Mouse (Mus musculus) liver, embryonic 12.5 days (tissue): ENCODE measurements around the gene Wnt5a. TPM values are rescaled to one million over a fixed set of nuclear protein-coding genes. Genes with fewer than 3 reads are reported as not detected.

Source experiments
- ATAC-seq: fragments of 200-750 bp; cut with Nextera tagmentation; 2 replicates; pipeline ENCODE4 v1.8.0; 2017; ENCODE audit warnings: moderate number of reproducible peaks, mild to moderate bottlenecking, moderate library complexity
- H3K27ac ChIP-seq: fragments of 300-500 bp; sonication (generic); 2 replicates; pipeline ENCODE4 v1.5.1; 2016; ENCODE audit warnings: mild to moderate bottlenecking
- H3K27me3 ChIP-seq: fragments of 300-500 bp; sonication (generic); replicated peaks from 2 replicates; pipeline ENCODE4 v1.6.1; 2016; ENCODE audit warnings: mild to moderate bottlenecking, moderate library complexity
- H3K36me3 ChIP-seq: fragments of 300-500 bp; sonication (generic); 2 replicates; pipeline ENCODE4 v1.6.1; 2016; ENCODE audit warnings: mild to moderate bottlenecking, moderate library complexity
- H3K4me1 ChIP-seq: fragments of 300-500 bp; sonication (generic); 2 replicates; pipeline ENCODE4 v1.6.1; 2016
- H3K4me2 ChIP-seq: fragments of 300-500 bp; sonication (generic); 2 replicates; pipeline ENCODE4 v1.6.1; 2016; ENCODE audit warnings: mild to moderate bottlenecking, moderate library complexity
- H3K4me3 ChIP-seq: fragments of 300-500 bp; sonication (generic); 2 replicates; pipeline ENCODE4 v1.5.1; 2016; ENCODE audit warnings: mild to moderate bottlenecking, moderate library complexity
- H3K9ac ChIP-seq: fragments of 300-500 bp; sonication (generic); 2 replicates; pipeline ENCODE4 v1.6.1; 2016; ENCODE audit warnings: mild to moderate bottlenecking, moderate library complexity
- H3K9me3 ChIP-seq: fragments of 300-500 bp; sonication (generic); replicated peaks from 2 replicates; pipeline ENCODE4 v1.6.1; 2016; ENCODE audit warnings: mild to moderate bottlenecking, moderate library complexity
- whole genome bisulfite sequencing: fragments of 180-500 bp; shearing (Covaris S2); methylation state at CpG from one replicate; pipeline ENCODE4 v1.1.7; 2016; ENCODE audit not compliant: insufficient replicate concordance; 5-methylcytosine and 5-hydroxymethylcytosine counted together
- polyA plus RNA-seq: library from polyadenylated mRNA; unstranded; fragments of >200 nt; fragmentation: Nextera tagmentation; extraction: Ambion mirVana; gene quantifications from 2 replicates; pipeline ENCODE4 v1.2.1, GENCODE M21; 2016

Gene Wnt5a
- polyA plus RNA-seq, 1 experiment from 2014 or later, result 0.57 TPM

DNA sequence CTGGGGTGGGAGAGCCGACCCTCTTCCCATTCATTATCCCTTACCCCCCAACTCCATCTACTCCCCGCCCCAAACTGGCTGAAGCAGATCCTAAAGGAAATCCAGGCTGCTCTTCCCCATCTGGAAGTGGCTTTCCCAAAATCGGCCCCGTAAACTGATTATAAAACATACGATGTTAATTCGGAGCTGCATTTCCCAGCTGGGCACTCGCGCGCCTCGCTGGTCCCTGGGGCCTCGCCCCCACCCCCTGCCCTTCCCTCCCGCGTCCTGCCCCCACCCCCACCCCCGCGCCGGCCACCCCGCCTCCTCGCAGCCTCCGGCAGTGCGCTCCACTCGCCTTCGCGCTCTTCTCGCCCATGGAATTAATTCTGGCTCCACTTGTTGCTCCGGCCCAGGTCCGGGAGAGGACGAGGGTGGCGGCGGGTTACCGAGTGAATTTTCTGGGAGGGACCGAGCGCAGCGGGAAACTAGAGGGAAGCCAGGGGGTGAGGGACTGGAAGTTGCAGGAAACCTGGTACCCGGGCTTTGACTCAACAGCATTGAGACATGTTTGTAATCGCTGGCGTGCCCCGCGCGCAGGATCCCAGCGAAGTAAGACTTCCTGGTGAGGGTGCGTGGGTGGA, 6.6 kb downstream of the Wnt5a start:
- H3K36me3 ChIP-seq, result no peaks in the 10 kb centered on the region
- ATAC-seq, result no peak
- WGBS, result 2% methylated on average over 41 of the region's 41 CpGs
- H3K4me2 ChIP-seq, result peak overlapping the region; percentile 52
- 0 out of 2 replicates have a peak, but pooled peaks cover 3% of the 10 kb centered on the region for H3K4me1 ChIP-seq
- peaks cover 86% of the 10 kb centered on the region for H3K27me3 ChIP-seq
- no peak overlapping the region for H3K9ac ChIP-seq
- H3K4me3 ChIP-seq, result peak overlapping the region; percentile 27
- no peaks in the 10 kb centered on the region for H3K9me3 ChIP-seq
- H3K27ac ChIP-seq, result no peak overlapping the region

DNA sequence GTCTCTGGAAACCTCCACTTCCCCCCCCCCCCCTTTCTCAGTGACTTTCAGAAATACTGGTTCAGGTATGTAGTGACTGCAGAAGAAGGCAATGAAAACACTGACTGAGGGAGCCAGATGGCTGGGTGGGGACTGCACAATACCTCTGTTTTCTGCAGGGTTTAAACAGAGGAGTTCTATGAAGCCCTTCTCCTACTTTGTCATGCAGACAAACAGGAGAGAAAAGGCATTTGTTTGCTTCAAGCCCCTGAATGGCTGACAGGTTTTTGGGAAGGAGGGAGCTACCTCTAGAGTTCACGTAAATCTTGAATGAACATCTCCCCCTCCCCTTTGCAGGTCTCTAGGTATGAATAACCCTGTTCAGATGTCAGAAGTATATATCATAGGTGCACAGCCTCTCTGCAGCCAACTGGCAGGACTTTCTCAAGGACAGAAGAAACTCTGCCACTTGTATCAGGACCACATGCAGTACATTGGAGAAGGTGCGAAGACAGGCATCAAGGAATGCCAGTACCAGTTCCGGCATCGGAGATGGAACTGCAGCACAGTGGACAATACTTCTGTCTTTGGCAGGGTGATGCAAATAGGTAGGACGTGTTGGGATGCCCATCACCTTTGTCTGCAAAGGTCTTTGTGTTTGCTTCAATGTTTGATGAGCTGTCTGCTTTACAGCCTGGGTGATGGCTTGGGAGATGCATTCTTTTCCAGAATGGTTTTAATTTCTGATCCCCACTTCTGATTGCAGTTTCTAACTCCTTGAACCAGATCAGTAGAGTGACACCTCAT, 8.4 kb downstream of the Wnt5a start:
- Histone ChIP-seq H3K27ac (no peak overlapping the region), H3K4me1 (0 out of 2 replicates have a peak, but pooled peaks cover 3% of the 10 kb centered on the region), H3K9ac (no peak overlapping the region), H3K27me3 (peaks cover 67% of the 10 kb centered on the region), H3K9me3 (no peaks in the 10 kb centered on the region), H3K4me2 (no peak overlapping the region), H3K4me3 (no peak overlapping the region), H3K36me3 (no peaks in the 10 kb centered on the region)
- no peak for ATAC-seq
- 68% methylated on average over 5 of the region's 5 CpGs for WGBS

DNA sequence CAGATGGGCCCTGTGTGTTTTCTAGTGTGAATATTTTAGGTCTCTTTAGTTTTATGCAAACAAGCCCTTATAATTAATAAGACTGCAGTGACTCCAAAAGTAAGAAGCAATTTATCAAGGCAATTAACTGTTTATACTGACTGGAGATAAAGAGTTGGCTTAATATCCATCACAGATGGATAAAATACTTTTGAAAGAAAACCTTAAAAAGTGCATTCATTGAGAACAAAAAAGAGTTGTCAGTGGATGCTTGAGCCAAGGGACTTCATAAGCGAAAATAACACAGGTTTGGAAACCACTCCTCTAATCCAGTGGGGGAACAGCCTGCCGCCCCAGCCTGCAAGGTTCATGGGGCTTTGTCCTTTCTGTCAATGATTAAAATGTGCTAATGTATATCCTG, 9.6 kb downstream of the Wnt5a start:
- no peaks in the 10 kb centered on the region for H3K9me3 ChIP-seq
- no peak overlapping the region for H3K4me3 ChIP-seq
- no peak overlapping the region for H3K9ac ChIP-seq
- H3K4me1 ChIP-seq, result 0 out of 2 replicates have a peak, but pooled peaks cover 3% of the 10 kb centered on the region
- peaks cover 56% of the 10 kb centered on the region for H3K27me3 ChIP-seq
- H3K27ac ChIP-seq, result no peak overlapping the region
- no peak for ATAC-seq
- H3K36me3 ChIP-seq, result no peaks in the 10 kb centered on the region
- 36% methylated on average over 2 of the region's 2 CpGs for WGBS
- H3K4me2 ChIP-seq, result no peak overlapping the region

DNA sequence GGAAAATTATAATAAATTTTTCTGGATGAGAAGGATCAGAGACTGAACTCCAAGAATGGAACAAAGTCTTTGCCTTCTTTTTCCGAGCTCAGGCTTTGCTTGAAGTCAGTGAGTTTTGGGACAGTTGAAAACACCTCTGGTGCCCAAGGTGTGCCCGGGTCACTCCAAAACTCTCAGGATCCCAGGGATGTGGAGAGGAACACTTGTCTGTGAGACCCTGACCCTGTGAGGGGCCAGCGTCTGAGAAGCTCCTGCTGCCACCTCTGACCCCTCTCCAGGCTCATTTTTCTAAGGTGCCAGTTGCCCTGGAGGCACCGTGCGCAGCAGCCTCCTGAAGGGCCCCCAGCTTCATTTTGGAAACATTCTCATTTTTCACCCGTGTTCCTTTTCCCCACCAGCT, 10.8 kb downstream of the Wnt5a start:
- peaks cover 44% of the 10 kb centered on the region for H3K27me3 ChIP-seq
- no peak overlapping the region for H3K9ac ChIP-seq
- ATAC-seq, result no peak
- no peaks in the 10 kb centered on the region for H3K9me3 ChIP-seq
- WGBS, result 55% methylated on average over 6 of the region's 6 CpGs
- 0 out of 2 replicates have a peak, but pooled peaks cover 3% of the 10 kb centered on the region for H3K4me1 ChIP-seq
- no peak overlapping the region for H3K4me2 ChIP-seq
- H3K27ac ChIP-seq, result no peak overlapping the region
- H3K4me3 ChIP-seq, result no peak overlapping the region
- H3K36me3 ChIP-seq, result no peaks in the 10 kb centered on the region

DNA sequence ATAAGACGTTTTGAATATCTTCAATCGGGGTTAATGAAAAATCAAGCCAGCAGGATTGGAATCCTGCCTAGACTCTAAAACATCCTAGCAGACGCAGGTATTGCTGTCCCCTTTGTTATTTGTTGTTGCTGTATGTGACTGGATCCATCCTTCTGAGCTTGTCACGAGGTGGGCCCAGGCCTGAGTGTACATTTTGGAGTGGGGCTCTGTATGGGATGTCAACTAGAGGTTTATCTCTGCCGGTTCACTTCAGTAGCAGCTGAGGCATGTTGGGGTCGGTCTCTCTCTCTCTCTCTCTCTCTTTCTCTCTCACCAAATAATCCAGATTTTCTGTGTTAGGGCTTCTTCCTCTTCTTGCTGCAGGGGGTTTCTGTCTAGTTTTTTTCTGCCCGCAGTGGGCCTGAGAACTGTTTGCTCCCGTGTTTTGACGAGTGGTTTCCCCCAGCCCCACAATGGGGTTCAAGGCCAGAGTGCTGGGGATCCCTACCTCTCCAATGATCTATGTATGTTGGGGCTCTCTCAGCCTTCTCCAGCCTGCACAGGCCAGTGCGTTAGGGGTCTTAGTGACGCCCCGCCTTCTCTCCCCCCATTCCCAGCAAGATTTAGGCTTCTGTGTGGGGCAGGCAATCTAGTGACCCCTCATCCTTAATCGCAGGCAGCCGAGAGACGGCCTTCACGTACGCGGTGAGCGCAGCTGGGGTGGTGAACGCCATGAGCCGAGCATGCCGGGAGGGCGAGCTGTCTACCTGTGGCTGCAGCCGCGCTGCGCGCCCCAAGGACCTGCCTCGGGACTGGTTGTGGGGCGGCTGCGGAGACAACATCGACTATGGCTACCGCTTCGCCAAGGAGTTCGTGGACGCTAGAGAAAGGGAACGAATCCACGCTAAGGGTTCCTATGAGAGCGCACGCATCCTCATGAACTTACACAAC, 13.3 kb downstream of the Wnt5a start:
- H3K4me3 ChIP-seq, result no peak overlapping the region
- no peak overlapping the region for H3K27ac ChIP-seq
- H3K27me3 ChIP-seq, result peaks cover 18% of the 10 kb centered on the region
- ATAC-seq, result no peak
- H3K4me1 ChIP-seq, result no peaks in the 10 kb centered on the region
- H3K9ac ChIP-seq, result no peak overlapping the region
- no peaks in the 10 kb centered on the region for H3K36me3 ChIP-seq
- WGBS, result 64% methylated on average over 39 of the region's 39 CpGs
- no peak overlapping the region for H3K4me2 ChIP-seq
- H3K9me3 ChIP-seq, result no peaks in the 10 kb centered on the region

DNA sequence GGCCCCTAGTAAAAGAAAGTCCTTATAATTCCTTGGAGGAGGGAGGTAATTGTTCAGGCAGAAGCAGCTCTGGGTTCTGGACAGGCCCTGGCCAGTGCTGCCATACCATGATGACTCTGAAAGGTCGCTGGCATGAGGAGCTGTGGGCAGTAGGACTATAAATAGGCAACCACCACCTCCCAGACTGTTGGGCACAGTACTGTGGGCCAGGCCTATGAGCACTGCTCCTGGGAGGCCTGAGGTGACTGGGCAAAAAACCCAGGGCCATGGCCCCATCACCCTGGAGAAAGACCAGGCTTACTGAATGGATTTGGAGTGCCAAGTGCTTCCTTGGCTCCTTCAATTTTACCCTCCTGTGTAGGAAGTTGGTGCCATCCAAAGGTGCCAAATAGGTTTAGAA, 16.6 kb downstream of the Wnt5a start:
- no peaks in the 10 kb centered on the region for H3K27me3 ChIP-seq
- no peaks in the 10 kb centered on the region for H3K36me3 ChIP-seq

DNA sequence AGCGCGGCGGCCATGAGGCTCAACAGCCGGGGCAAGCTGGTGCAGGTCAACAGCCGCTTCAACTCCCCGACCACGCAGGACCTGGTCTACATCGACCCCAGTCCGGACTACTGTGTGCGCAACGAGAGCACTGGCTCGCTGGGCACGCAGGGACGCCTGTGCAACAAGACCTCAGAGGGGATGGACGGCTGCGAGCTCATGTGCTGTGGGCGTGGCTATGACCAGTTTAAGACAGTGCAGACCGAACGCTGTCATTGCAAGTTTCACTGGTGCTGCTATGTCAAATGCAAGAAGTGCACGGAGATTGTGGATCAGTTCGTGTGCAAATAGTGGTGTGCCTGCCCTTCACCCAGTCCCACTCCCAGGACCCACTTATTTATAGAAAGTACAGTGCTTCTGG, 18.1 kb downstream of the Wnt5a start:
- Histone ChIP-seq H3K4me1 (no peaks in the 10 kb centered on the region), H3K27ac (no peak overlapping the region), H3K4me3 (no peak overlapping the region), H3K9me3 (no peaks in the 10 kb centered on the region), H3K4me2 (no peak overlapping the region), H3K27me3 (no peaks in the 10 kb centered on the region), H3K36me3 (no peaks in the 10 kb centered on the region), H3K9ac (no peak overlapping the region)
- no peak for ATAC-seq
- 75% methylated on average over 21 of the region's 21 CpGs for WGBS

More for the DNA sequence above, 16.6 kb downstream of the Wnt5a start:
- no peak overlapping the region for H3K9ac ChIP-seq
- no peak overlapping the region for H3K27ac ChIP-seq
- no peak overlapping the region for H3K4me3 ChIP-seq
- no peak for ATAC-seq
- WGBS, result 52% methylated on average over 1 of the region's 1 CpGs
- H3K9me3 ChIP-seq, result no peaks in the 10 kb centered on the region
- H3K4me2 ChIP-seq, result no peak overlapping the region
- no peaks in the 10 kb centered on the region for H3K4me1 ChIP-seq

DNA sequence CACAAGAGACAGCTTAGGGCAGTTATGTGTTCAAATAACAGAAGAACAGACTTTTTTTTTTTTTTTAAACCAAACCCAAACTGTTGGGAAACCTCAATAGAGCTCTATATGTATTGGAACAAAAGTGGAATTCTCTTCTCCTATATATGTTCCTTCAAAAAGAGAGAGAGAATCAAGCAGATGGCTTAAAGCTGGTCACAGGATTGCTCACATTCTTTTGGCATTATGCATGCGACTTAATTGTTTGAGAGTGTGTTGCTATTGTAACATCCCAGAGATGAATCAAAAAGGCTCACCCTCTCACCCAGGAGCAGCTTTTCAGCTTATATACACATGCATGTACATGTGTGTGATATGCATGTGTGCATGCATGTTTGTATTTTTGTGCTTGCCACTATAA, 21.0 kb downstream of the Wnt5a start:
- Histone ChIP-seq H3K4me3 (no peak overlapping the region), H3K4me2 (no peak overlapping the region), H3K27me3 (no peaks in the 10 kb centered on the region), H3K27ac (no peak overlapping the region), H3K36me3 (no peaks in the 10 kb centered on the region), H3K9me3 (no peaks in the 10 kb centered on the region), H3K9ac (no peak overlapping the region), H3K4me1 (no peaks in the 10 kb centered on the region)
- whole genome bisulfite sequencing, result 57% methylated on average over 1 of the region's 1 CpGs
- no peak for ATAC-seq

DNA sequence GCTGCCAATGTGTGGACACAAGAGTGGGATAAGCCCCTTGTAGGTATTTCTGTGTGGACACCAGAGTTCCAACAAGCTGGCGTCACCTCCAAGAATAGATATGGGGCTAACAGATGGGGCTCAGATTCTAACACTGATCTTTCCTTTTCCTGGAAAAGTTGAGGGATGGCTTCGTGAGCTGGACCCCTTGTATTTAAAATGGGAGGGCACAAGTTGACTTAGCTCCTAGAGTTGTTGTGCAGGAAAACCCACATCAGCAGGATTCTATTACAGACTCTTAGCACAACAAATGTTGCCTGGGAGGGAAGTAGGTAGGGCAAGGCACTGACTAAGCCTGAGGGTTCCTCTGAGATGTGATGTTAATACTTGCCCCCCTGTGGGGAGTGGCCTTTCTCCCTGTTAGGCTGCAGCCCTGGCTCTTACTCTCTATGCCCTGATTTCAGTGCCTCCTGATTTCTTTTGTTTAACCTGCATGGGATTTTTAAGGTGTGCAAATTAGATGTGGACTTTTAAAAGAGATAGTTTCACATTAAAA, 23.7 kb downstream of the Wnt5a start:
- ATAC-seq, result no peak
- H3K36me3 ChIP-seq, result no peaks in the 10 kb centered on the region
- H3K9me3 ChIP-seq, result no peaks in the 10 kb centered on the region
- H3K4me2 ChIP-seq, result no peak overlapping the region
- H3K27ac ChIP-seq, result no peak overlapping the region
- WGBS, result 41% methylated on average over 2 of the region's 2 CpGs
- H3K27me3 ChIP-seq, result no peaks in the 10 kb centered on the region
- H3K4me1 ChIP-seq, result no peaks in the 10 kb centered on the region
- H3K4me3 ChIP-seq, result no peak overlapping the region
- no peak overlapping the region for H3K9ac ChIP-seq

DNA sequence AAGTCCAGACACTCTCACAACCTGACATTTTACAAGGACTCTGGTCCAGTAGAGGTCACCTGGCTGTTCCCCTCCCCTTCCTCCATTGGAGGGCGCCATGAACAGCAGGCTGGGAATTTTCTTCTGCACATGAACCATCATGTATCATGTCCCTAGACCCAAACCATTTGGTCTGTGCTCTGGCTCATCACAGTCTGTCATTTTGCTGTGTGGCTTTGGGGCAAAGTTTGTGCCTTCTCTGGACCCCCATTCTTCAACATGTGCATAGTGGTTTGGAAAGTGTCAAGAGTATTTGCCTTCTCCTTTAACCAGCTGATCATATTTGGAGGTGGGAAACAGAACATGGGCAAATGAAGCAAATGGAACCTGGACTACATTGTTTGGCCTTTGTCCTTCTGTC, 27.0 kb downstream of the Wnt5a start:
- 18% methylated on average over 1 of the region's 1 CpGs for WGBS
- no peaks in the 10 kb centered on the region for H3K9me3 ChIP-seq
- no peak for ATAC-seq

DNA sequence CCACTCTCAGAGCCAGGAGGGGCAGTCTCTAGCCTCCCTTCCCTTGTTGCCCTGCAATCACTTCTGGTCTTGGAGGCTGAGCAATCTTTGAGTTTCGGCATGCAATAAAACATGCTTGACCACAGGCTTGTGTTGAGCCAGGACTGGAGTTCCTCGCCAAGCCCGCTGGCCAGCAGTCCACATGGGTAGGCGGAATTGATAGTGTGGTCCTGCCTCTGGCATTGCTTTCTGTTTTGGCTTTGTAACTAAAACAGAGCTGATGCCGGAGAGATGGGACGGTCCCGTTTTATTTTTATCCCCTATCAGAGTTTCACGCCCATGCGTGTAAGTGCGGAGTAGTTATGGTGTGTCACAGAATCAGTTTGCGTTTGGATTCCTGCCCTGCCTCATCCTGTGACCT, 28.4 kb downstream of the Wnt5a start:
- no peak for ATAC-seq
- no peaks in the 10 kb centered on the region for H3K4me1 ChIP-seq
- no peak overlapping the region for H3K9ac ChIP-seq
- H3K4me2 ChIP-seq, result no peak overlapping the region
- 80% methylated on average over 11 of the region's 11 CpGs for WGBS
- no peaks in the 10 kb centered on the region for H3K9me3 ChIP-seq
- no peaks in the 10 kb centered on the region for H3K27me3 ChIP-seq
- H3K4me3 ChIP-seq, result no peak overlapping the region
- no peak overlapping the region for H3K27ac ChIP-seq
- H3K36me3 ChIP-seq, result no peaks in the 10 kb centered on the region

More for the DNA sequence above, 27.0 kb downstream of the Wnt5a start:
- Histone ChIP-seq H3K27me3 (no peaks in the 10 kb centered on the region), H3K4me3 (no peak overlapping the region), H3K9ac (no peak overlapping the region), H3K36me3 (no peaks in the 10 kb centered on the region), H3K4me2 (no peak overlapping the region), H3K27ac (no peak overlapping the region), H3K4me1 (no peaks in the 10 kb centered on the region)
